Mouse (Mus musculus) forebrain, postnatal 0 days (tissue): ENCODE data around the gene Hsp90b1. TPM values are rescaled to one million over a fixed set of nuclear protein-coding genes. Genes with fewer than 3 reads are reported as not detected.
A peak's percentile ranks its signal among the peaks of the same experiment; 100 is the strongest.

ENCODE experiments used
- ATAC-seq: fragments of 200-750 bp; cut with Nextera tagmentation; 2 replicates; pipeline ENCODE4 v1.8.0; 2017; ENCODE audit warnings: mild to moderate bottlenecking, moderate library complexity
- DNase-seq: peaks from one replicate; pipeline ENCODE4 v3.0.0-alpha.2; 2015
- H3K27ac ChIP-seq: fragments of 300-500 bp; sonication (generic); 2 replicates; pipeline ENCODE4 v1.5.1; 2014; ENCODE audit warnings: low read depth, mild to moderate bottlenecking, antibody characterized with exemption, low read length, moderate library complexity, mixed read lengths
- H3K27me3 ChIP-seq: fragments of 300-500 bp; sonication (generic); 2 replicates; pipeline ENCODE4 v1.6.1; 2014; ENCODE audit warnings: mild to moderate bottlenecking, low read length, mixed read lengths; ENCODE audit not compliant: insufficient read depth
- H3K36me3 ChIP-seq: fragments of 300-500 bp; sonication (generic); 2 replicates; pipeline ENCODE4 v1.6.1; 2014; ENCODE audit warnings: mild to moderate bottlenecking, moderate library complexity; ENCODE audit not compliant: insufficient read depth
- H3K4me1 ChIP-seq: fragments of 300-500 bp; sonication (generic); 2 replicates; pipeline ENCODE4 v1.6.1; 2014; ENCODE audit warnings: antibody characterized with exemption; ENCODE audit not compliant: insufficient read depth
- H3K4me2 ChIP-seq: fragments of 300-500 bp; sonication (generic); 2 replicates; pipeline ENCODE4 v1.6.1; 2014; ENCODE audit warnings: low read depth, mild to moderate bottlenecking, moderate library complexity
- H3K4me3 ChIP-seq: fragments of 300-500 bp; sonication (generic); 2 replicates; pipeline ENCODE4 v1.5.1; 2014; ENCODE audit warnings: low read depth, low read length, mixed read lengths
- H3K9ac ChIP-seq: fragments of 300-500 bp; sonication (generic); 2 replicates; pipeline ENCODE4 v1.6.1; 2014; ENCODE audit warnings: mild to moderate bottlenecking
- H3K9me3 ChIP-seq: fragments of 300-500 bp; sonication (generic); 2 replicates; pipeline ENCODE4 v1.6.1; 2016; ENCODE audit warnings: low read length
- CTCF ChIP-seq: sonication (generic); IDR thresholded peaks from 2 replicates; pipeline ENCODE4 v1.5.1; 2016; ENCODE audit warnings: antibody characterized with exemption, control low read depth, low read depth
- WGBS: fragments of 180-500 bp; shearing (Covaris S2); extraction: QIAGEN DNeasy Blood & Tissue Kit; methylation state at CpG from one replicate; pipeline ENCODE4 v1.1.7; 2014; 5-methylcytosine and 5-hydroxymethylcytosine counted together
- polyA plus RNA-seq: library from polyadenylated mRNA; unstranded; fragments of >200 nt; fragmentation: Nextera tagmentation; extraction: Ambion mirVana; gene quantifications from 2 replicates; pipeline ENCODE4 v1.2.1, GENCODE M21; 2015
- total RNA-seq: library from RNA; depleted of rRNA; stranded (reverse); fragments of >200 nt; gene quantifications from 2 replicates; pipeline ENCODE4 v1.2.3, GENCODE M21; 2014; rRNA removed

The Hsp90b1 gene
- total RNA-seq (177 and 196 TPM in 2 replicates), polyA plus RNA-seq (172 and 189 TPM in 2 replicates)

DNA sequence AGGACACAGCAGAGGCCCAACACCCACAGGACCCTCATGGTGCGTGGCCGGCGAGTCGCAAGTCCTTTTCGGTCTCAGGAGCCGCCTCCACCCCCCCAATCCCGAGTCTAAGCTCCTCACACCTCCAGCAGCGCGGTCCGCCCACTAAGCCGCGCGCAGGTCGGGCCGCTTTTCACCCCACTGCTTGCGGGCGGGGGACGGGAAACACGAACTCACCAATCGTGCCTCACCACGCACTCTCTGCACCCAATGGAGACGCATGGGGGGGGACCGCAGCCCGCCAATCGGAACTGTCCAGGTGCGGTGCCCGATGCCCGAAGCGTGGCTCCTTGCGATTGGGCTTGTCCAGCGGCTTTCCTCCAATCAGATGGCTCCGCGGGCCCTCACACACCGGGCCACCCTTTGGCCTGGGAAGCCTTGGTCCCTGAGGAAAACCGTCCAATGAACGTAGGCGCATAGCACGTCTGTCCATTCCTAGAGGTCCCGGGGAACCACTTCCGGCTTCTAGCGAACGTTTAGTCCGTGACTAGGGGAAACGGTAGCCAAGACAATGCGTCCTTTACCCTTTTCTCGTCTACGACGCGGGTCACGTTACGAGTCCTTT, at the start of gene Hsp90b1, which contains the start of gene Ttc41:
TSS of gene Hsp90b1 (minus strand) at position 192 of the 604 bp plus-strand sequence.
TSS of gene Ttc41 (plus strand) at position 494 of the 604 bp plus-strand sequence.
- Histone ChIP-seq H3K4me3 (peak within 1 kb of the TSS; percentile 76), H3K27me3 (no peaks in the 10 kb centered on the region), H3K9me3 (no peaks in the 10 kb centered on the region), H3K27ac (peak within 1 kb of the TSS; percentile 86), H3K4me2 (peak within 1 kb of the TSS; percentile 91), H3K9ac (peak within 1 kb of the TSS; percentile 69), H3K4me1 (peaks cover 6% of the 10 kb centered on the region; the same call in 1 of the 2 replicates), H3K36me3 (peaks cover 26% of the 10 kb centered on the region)
- ATAC-seq (peak; percentile 95), DNase-seq (peak; percentile 99)
- 1% methylated on average over 51 of the region's 51 CpGs for WGBS
- no peak for TF ChIP-seq CTCF

DNA sequence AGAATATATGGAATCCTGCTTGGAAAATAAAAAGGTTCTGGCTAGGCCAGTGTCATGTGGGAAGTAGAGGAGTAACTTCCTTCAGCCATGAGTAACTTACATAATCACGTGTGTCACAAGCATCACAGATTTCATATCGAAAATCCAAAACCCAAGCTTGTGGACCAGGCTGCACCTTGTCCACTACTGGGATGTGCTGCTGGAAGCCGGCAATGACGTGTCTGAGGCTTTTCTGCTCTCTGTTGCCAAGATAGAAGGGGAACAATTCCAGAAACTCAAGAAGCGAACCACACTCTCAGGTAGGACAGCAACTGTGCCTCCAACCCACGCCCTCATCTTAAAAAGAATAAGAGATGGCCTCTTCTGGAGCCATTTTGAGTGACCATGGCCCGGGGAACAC, 39.0 kb upstream of the Hsp90b1 start:
- ATAC-seq: no peak
- Histone ChIP-seq H3K9me3 (no peaks in the 10 kb centered on the region), H3K9ac (no peak overlapping the region), H3K4me1 (no peaks in the 10 kb centered on the region), H3K4me2 (no peak overlapping the region), H3K27ac (no peak overlapping the region), H3K27me3 (no peaks in the 10 kb centered on the region), H3K4me3 (no peak overlapping the region), H3K36me3 (no peaks in the 10 kb centered on the region)
- TF ChIP-seq CTCF: no peak
- 91% methylated on average over 7 of the region's 7 CpGs for WGBS
- no peak for DNase-seq

DNA sequence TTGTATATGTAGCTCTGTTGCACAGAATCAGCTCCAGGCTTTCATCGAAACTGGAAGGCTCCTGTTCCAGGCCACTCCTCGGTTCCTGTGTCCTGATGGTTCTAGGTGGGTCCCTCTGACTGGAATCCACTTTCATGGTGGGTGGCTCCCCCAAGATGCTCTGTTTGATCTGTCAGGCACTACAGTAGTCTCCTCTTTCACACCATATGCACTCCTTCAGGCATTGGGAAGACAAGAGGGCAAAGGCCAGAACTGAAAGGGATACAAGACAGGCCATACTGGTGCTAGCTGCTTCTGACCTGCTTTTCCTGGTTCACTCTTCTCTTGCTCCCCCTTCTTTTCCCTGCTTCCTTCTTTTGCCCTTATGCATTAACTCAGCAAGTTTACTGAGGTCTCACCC, 37.6 kb upstream of the Hsp90b1 start:
- ATAC-seq: no peak
- 95% methylated on average over 2 of the region's 2 CpGs for WGBS

DNA sequence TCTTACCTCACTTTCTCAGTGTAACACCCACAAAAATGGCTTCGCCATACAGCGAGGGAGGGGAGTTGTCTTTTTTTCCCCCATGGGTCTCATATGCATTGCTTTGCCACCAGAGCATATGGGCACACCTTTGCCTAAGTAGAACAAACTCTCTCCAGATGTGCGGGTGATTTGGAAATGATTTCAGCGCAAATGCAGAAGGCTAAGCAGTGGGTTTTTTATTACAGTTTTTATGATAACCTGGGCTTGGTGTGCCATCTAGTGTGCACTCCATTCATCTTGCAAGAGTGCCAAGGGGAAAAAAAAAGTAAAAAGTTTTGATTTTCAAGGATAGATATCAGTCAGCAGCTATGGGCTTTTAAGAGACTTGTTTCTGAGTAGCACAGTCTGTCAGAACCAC, 29.7 kb upstream of the Hsp90b1 start:
- peak; percentile 43 for TF ChIP-seq CTCF
- DNase-seq: peak; percentile 26
- WGBS: 88% methylated on average over 4 of the region's 4 CpGs
- Histone ChIP-seq H3K36me3 (no peaks in the 10 kb centered on the region), H3K4me3 (no peak overlapping the region), H3K27me3 (no peaks in the 10 kb centered on the region), H3K4me1 (no peaks in the 10 kb centered on the region), H3K27ac (no peak overlapping the region), H3K4me2 (no peak overlapping the region), H3K9ac (no peak overlapping the region), H3K9me3 (no peaks in the 10 kb centered on the region)
- no peak for ATAC-seq

More for the DNA sequence above, 37.6 kb upstream of the Hsp90b1 start:
- Histone ChIP-seq H3K36me3 (no peaks in the 10 kb centered on the region), H3K27ac (no peak overlapping the region), H3K27me3 (no peaks in the 10 kb centered on the region), H3K4me2 (no peak overlapping the region), H3K4me3 (no peak overlapping the region), H3K9me3 (no peaks in the 10 kb centered on the region), H3K4me1 (no peaks in the 10 kb centered on the region), H3K9ac (no peak overlapping the region)
- TF ChIP-seq CTCF: no peak
- DNase-seq: no peak

DNA sequence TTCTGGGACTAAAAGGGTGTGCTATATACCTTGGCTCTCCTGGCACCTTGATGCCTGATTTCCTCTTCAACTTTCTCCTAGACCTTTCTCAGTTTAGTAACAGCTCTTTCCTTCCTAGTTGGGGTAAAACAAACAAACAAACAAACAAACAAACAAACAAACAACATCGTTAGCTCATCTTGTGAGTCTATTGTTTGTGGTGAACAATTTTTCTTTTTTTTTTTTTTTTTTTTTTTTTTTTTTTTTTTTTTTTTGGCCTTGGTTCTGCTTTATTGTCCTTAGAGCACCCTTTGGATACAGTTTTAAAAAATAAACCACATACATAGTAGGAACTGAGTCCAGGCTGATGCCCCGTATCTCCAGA, 26.2 kb upstream of the Hsp90b1 start:
- Histone ChIP-seq H3K4me3 (no peak overlapping the region), H3K27me3 (no peaks in the 10 kb centered on the region), H3K9ac (no peak overlapping the region), H3K27ac (no peak overlapping the region), H3K4me2 (no peak overlapping the region), H3K4me1 (no peaks in the 10 kb centered on the region), H3K9me3 (no peaks in the 10 kb centered on the region), H3K36me3 (no peaks in the 10 kb centered on the region)
- ATAC-seq: no peak
- TF ChIP-seq CTCF: no peak
- 69% methylated on average over 2 of the region's 2 CpGs for WGBS
- no peak for DNase-seq

DNA sequence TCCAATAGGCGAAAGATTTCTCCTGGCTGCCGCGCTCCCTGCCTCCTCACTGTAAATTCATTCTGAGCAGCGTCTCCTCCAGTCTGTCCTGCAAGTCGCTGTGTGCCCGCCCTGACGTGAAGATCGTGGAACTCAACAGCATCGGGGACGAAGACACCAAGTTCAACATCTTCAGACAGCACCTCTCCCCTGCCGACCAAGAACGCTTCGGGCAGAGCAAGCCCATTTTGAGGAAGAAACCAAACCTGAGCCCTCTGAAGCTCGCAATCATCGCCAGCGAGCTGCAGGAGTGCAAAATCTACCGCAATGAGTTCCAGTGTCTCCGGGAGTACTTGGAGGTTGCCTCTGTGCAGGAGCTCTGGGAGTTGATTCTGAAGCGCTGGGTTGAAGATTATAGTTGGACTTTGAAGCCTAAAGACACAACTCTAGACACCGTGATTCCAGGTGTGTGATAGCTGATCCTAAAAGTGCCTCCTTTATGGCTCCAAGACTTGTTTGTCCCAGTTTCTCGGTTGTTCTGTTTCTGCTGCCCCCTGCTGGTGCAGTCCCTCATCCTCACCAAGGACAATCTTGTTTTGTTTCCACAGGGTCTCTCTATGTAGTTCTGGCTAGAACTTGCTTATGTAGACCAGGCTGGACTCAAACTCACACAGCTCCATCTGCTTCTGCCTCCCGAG, 25.7 kb upstream of the Hsp90b1 start:
- ATAC-seq: peak; percentile 64
- peak; percentile 83 for TF ChIP-seq CTCF
- Histone ChIP-seq H3K36me3 (no peaks in the 10 kb centered on the region), H3K27ac (no peak overlapping the region), H3K27me3 (no peaks in the 10 kb centered on the region), H3K9me3 (no peaks in the 10 kb centered on the region), H3K4me1 (no peaks in the 10 kb centered on the region), H3K4me2 (peak overlapping the region; percentile 63), H3K9ac (peak overlapping the region; percentile 45), H3K4me3 (peak overlapping the region; percentile 46)
- 9% methylated on average over 22 of the region's 22 CpGs for WGBS
- DNase-seq: peak; percentile 87

DNA sequence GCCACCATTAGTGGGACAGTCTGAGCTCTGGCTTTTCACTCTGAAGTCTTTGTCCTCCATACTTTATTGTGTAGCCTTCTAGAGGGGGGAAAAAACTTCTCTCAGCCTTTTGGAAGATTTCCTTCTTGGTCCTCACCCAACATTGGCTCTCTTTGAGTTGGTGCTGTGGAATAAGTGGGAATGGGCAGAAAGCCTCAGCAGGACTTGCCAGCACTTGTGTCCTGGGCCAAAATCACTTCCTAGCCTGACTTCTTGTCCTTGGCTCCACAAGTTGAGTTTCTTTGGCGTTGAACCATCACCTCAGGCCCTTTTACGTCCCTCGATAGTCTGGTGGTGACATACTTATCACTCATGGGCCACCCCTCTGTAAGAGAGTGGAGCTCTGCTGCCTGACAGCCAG, 22.9 kb upstream of the Hsp90b1 start:
- TF ChIP-seq CTCF: no peak
- DNase-seq: peak; percentile 14
- Histone ChIP-seq H3K9me3 (no peaks in the 10 kb centered on the region), H3K4me1 (no peaks in the 10 kb centered on the region), H3K27ac (no peak overlapping the region), H3K4me2 (0 out of 2 replicates have a peak overlapping the region, but pooled peaks have one; percentile 53), H3K27me3 (no peaks in the 10 kb centered on the region), H3K9ac (no peak overlapping the region), H3K4me3 (no peak overlapping the region), H3K36me3 (no peaks in the 10 kb centered on the region)
- WGBS: 76% methylated on average over 3 of the region's 3 CpGs
- no peak; the same call in 1 of the 2 replicates for ATAC-seq
